Comparison of ENCODE assay signal across 8 mouse cellular contexts in the genomic region with DNA sequence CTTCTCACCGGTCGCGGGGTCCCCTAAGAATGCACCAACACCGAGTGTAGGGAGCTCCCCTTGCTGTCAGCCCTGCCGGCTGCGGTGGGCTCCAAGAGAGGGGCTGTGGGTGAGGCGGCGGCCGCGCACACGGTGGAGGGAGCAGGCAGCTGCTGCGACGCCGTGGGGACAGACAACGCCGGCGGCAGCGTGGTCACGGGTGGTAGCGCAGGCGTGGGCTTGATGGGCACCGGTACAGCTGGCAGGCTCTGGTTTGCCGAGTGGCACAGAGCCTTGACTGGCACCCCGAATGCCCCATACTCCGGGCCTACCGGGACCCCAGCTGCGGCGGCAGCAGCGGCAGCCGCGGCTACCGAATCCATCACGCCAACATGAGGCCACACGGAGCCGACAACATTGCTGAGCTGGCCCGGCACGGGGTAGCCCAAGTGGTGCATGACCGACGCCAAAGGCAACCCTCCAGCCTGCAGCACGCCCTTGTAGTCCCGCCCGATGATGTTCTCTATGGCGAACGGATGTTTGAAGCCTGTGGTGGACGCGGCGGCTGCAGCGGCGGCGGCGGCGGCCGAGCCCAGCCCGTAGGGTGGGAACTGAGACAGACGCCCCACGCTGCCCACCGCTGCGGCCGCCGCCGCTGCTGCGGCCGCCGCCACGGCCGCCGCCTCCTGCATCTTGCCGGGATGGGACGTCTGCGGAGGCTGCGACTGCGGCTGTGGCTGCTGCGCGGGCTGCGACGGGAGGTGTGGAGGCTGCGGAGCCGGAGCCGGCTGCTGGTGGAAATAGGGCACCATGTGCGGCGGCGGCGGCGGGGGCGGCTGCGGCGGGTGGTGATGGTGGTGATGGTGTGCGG. TPM values are rescaled to one million over a fixed set of nuclear protein-coding genes. Genes with fewer than 3 reads are reported as not detected.
DNase-seq lines count a peak whose midpoint lies in the region; ATAC-seq and TF ChIP-seq lines count a peak whose summit lies in the region.

No protein-coding gene starts in this region.

- H3K4me1 ChIP-seq in lung, embryonic 14.5 days (ENCODE audit: insufficient read depth) = no peaks in the 10 kb centered on the region
- no peaks in the 10 kb centered on the region for H3K4me1 ChIP-seq in bone marrow macrophage, adult 2 months (ENCODE audit: control insufficient read depth, insufficient read depth, low read length)
- H3K4me1 ChIP-seq in forebrain, embryonic 14.5 days (ENCODE audit: control insufficient read depth, insufficient read depth, low read length) = peaks cover 24% of the 10 kb centered on the region
- peaks cover 23% of the 10 kb centered on the region for H3K4me1 ChIP-seq in intestine, embryonic 16.5 days (ENCODE audit: control insufficient read depth, insufficient read depth, low read length)
- H3K4me1 ChIP-seq in midbrain, embryonic 14.5 days (ENCODE audit: control insufficient read depth, insufficient read depth, low read length) = peaks cover 29% of the 10 kb centered on the region

- TF ChIP-seq POLR2A in bone marrow macrophage, adult 2 months (IDR thresholded peaks at IDR 0.05; ENCODE audit: borderline replicate concordance, low read depth, low read length) = no peak

- no peaks in the 10 kb centered on the region for H3K36me3 ChIP-seq in lung, embryonic 14.5 days (ENCODE audit: insufficient read depth)
- H3K36me3 ChIP-seq in forebrain, embryonic 14.5 days (ENCODE audit: control insufficient read depth, insufficient read depth, low read length) = no peaks in the 10 kb centered on the region
- H3K36me3 ChIP-seq in intestine, embryonic 16.5 days (ENCODE audit: control insufficient read depth, insufficient read depth, low read length) = no peaks in the 10 kb centered on the region
- no peaks in the 10 kb centered on the region for H3K36me3 ChIP-seq in midbrain, embryonic 14.5 days (ENCODE audit: control insufficient read depth, insufficient read depth, low read length)

- H3K4me3 ChIP-seq in lung, embryonic 14.5 days (ENCODE audit: low read depth, low read length) = peak overlapping the region; percentile 44
- H3K4me3 ChIP-seq in bone marrow macrophage, adult 2 months (ENCODE audit: insufficient read depth, low read length) = peak overlapping the region; percentile 61
- H3K4me3 ChIP-seq in forebrain, embryonic 14.5 days (ENCODE audit: low read depth, low read length) = peak overlapping the region; percentile 43
- peak overlapping the region; percentile 47 for H3K4me3 ChIP-seq in intestine, embryonic 16.5 days (ENCODE audit: low read length)
- H3K4me3 ChIP-seq in midbrain, embryonic 14.5 days (replicated peaks; ENCODE audit: low read depth, low read length) = peak overlapping the region; percentile 47

- DNase-seq in lung, embryonic 14.5 days = peak; percentile 57
- DNase-seq in lung, postnatal 36 days = no peak
- DNase-seq in forebrain, embryonic 14.5 days (ENCODE audit: low spot score) = peak; percentile 47
- DNase-seq in midbrain, embryonic 14.5 days = peak; percentile 72
- no peak for DNase-seq in adipocyte (ENCODE audit: low spot score)
- DNase-seq in frontal cortex, adult 2 months (ENCODE audit: extremely low spot score in 1 of 2, low spot score in 1 of 2) = no peak

- H3K27me3 ChIP-seq in lung, embryonic 14.5 days (ENCODE audit: insufficient read depth, low read length) = peaks cover 97% of the 10 kb centered on the region
- H3K27me3 ChIP-seq in forebrain, embryonic 14.5 days (replicated peaks; ENCODE audit: control insufficient read depth, insufficient read depth, low read length) = peaks cover 89% of the 10 kb centered on the region
- H3K27me3 ChIP-seq in intestine, embryonic 16.5 days (replicated peaks; ENCODE audit: control insufficient read depth, insufficient read depth, low read length) = peaks cover 92% of the 10 kb centered on the region
- peaks cover 97% of the 10 kb centered on the region for H3K27me3 ChIP-seq in midbrain, embryonic 14.5 days (ENCODE audit: control insufficient read depth, insufficient read depth, low read length)

- peak; percentile 50 for ATAC-seq in lung, embryonic 14.5 days (ENCODE audit: insufficient read depth)
- peak; percentile 47 for ATAC-seq in forebrain, embryonic 14.5 days
- peak; percentile 55 for ATAC-seq in intestine, embryonic 16.5 days
- peak; percentile 47 for ATAC-seq in midbrain, embryonic 14.5 days (ENCODE audit: low FRiP score, low TSS enrichment)

- H3K9ac ChIP-seq in lung, embryonic 14.5 days = no peak overlapping the region; the same call in 1 of the 2 replicates
- H3K9ac ChIP-seq in forebrain, embryonic 14.5 days (ENCODE audit: low read length) = peak overlapping the region; percentile 52
- peak overlapping the region; percentile 4; the same call in 1 of the 2 replicates for H3K9ac ChIP-seq in intestine, embryonic 16.5 days (ENCODE audit: low read depth, low read length)
- peak overlapping the region; percentile 43 for H3K9ac ChIP-seq in midbrain, embryonic 14.5 days (replicated peaks; ENCODE audit: low read length)

- no peak overlapping the region for H3K27ac ChIP-seq in lung, embryonic 14.5 days (ENCODE audit: low read depth)
- no peak overlapping the region for H3K27ac ChIP-seq in bone marrow macrophage, adult 2 months (ENCODE audit: insufficient read depth, low read depth, low read length)
- no peak overlapping the region for H3K27ac ChIP-seq in forebrain, embryonic 14.5 days (ENCODE audit: low read depth, low read length)
- no peak overlapping the region for H3K27ac ChIP-seq in intestine, embryonic 16.5 days (ENCODE audit: low read length)
- H3K27ac ChIP-seq in midbrain, embryonic 14.5 days (replicated peaks; ENCODE audit: low read depth, low read length) = no peak overlapping the region

- WGBS in lung, embryonic 14.5 days = 1% methylated on average over 87 of the region's 88 CpGs
- WGBS in forebrain, embryonic 14.5 days = under 1% methylated on average over 62 of the region's 88 CpGs
- WGBS in intestine, embryonic 16.5 days = under 1% methylated on average over 77 of the region's 88 CpGs
- WGBS in midbrain, embryonic 14.5 days = under 1% methylated on average over 86 of the region's 88 CpGs

- H3K9me3 ChIP-seq in lung, embryonic 14.5 days (ENCODE audit: low read depth, low read length) = no peaks in the 10 kb centered on the region
- no peaks in the 10 kb centered on the region for H3K9me3 ChIP-seq in forebrain, embryonic 14.5 days (replicated peaks; ENCODE audit: control insufficient read depth, low read length)
- H3K9me3 ChIP-seq in intestine, embryonic 16.5 days (ENCODE audit: control insufficient read depth, low read length) = no peaks in the 10 kb centered on the region
- H3K9me3 ChIP-seq in midbrain, embryonic 14.5 days (ENCODE audit: control insufficient read depth, low read length) = no peaks in the 10 kb centered on the region

- TF ChIP-seq CTCF in lung, embryonic 14.5 days (IDR thresholded peaks at IDR 0.05; ENCODE audit: low read depth) = no peak
- no peak for TF ChIP-seq CTCF in bone marrow macrophage, adult 2 months (IDR thresholded peaks at IDR 0.05; ENCODE audit: low read depth, low read length)

- H3K4me2 ChIP-seq in lung, embryonic 14.5 days = peak overlapping the region; percentile 72
- H3K4me2 ChIP-seq in forebrain, embryonic 14.5 days (ENCODE audit: low read length) = peak overlapping the region; percentile 91
- H3K4me2 ChIP-seq in intestine, embryonic 16.5 days (ENCODE audit: low read depth, low read length) = peak overlapping the region; percentile 75
- H3K4me2 ChIP-seq in midbrain, embryonic 14.5 days (ENCODE audit: low read length) = peak overlapping the region; percentile 90

RNA-seq across cellular contexts. Expression of a gene that starts 1.0 kb away (rescaled TPM):
- polyA plus RNA-seq in lung, embryonic 14.5 days (2014; fragmentation: Nextera tagmentation; extraction: Ambion mirVana) = not detected in 2 replicates
- polyA plus RNA-seq in bone marrow macrophage, adult 2 months (2012; ENCODE audit: insufficient read depth, insufficient read length, missing spikeins) = not detected in 2 replicates
- 0.15 and 0.23 TPM in 2 replicates for polyA plus RNA-seq in forebrain, embryonic 14.5 days (2014; fragmentation: Nextera tagmentation; extraction: Ambion mirVana)
- polyA plus RNA-seq in intestine, embryonic 16.5 days (2015; fragmentation: Nextera tagmentation; extraction: Ambion mirVana) = not detected in 2 replicates
- not detected in 2 replicates for polyA plus RNA-seq in midbrain, embryonic 14.5 days (2014; fragmentation: Nextera tagmentation; extraction: Ambion mirVana)
- polyA plus RNA-seq in frontal cortex, adult 2 months (2012; rRNA removed) = not detected in 2 replicates

Comparison
In these comparisons a context has a peak if more than half of its experiments do, and no peak if none do; other contexts are left out.
1. DNase-seq: peak in lung, embryonic 14.5 days (single experiment), forebrain, embryonic 14.5 days (single experiment) and midbrain, embryonic 14.5 days (single experiment); none in lung, postnatal 36 days (single experiment), adipocyte (single experiment) and frontal cortex, adult 2 months (0 of 2).
2. Peak in every context shown above with its lines, with median percentiles within 50 percentile points of each other: ATAC-seq, H3K4me2 ChIP-seq and H3K4me3 ChIP-seq.